8 mouse cellular contexts compared by ENCODE assay signal in the genomic region with DNA sequence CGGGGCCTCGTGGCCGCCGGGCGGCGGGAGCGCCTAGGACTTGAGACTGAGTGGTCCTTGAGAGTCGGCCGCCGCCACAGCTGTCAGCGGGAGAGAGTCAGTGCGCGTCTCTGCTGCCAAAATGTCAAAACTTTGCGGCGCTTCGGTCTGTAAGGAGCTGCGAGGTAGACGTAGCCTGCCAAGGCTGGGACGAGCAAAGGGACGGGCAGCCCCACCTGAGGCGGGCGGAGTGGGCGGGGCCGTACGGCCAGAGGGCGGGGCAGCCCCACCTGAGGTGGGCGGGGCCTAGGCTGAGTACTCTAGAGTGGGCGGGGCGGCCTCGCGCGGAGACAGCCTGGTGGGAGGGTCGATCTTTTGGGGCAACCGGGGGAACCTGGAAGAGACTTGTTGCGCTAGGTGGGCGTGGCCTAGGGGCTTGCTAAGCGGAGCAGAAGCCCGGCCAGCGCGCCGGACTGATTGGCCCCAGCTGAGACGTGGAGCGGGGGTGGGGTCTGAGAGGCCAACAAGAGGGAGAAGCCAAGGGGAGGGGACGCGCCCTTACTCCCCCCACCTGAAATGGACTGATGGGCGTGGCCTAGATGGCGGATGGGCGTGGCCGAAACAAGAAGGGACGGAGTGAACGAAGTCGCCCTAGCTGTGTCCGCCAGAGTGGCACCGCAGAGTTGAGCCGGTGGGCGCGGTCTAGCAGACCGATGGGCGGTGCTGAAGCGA. TPM values are rescaled to one million over a fixed set of nuclear protein-coding genes. Genes with fewer than 3 reads are reported as not detected.
DNase-seq lines count a peak whose midpoint lies in the region; ATAC-seq lines count a peak whose summit lies in the region.

TSS of gene Baiap2l1 (minus strand) at position 232 of the 711 bp plus-strand sequence.

- H3K36me3 ChIP-seq in hindbrain, embryonic 14.5 days (replicated peaks; ENCODE audit: control insufficient read depth, insufficient read depth), result no peaks in the 10 kb centered on the region

- peak; percentile 100 for DNase-seq in R1 (ENCODE audit: low read depth, low spot score)
- DNase-seq in cerebellum, postnatal 36 days, result peak; percentile 19 to 55
- DNase-seq in frontal cortex, postnatal 36 days (ENCODE audit: low spot score in 2 of 2), result peak; percentile 12 to 14
- peak; percentile 57 for DNase-seq in hindbrain, embryonic 14.5 days (ENCODE audit: low spot score)
- peak; percentile 18 to 29 for DNase-seq in layer of hippocampus, postnatal 36 days
- peak; percentile 96 for DNase-seq in lung, postnatal 25 days (ENCODE audit: low spot score)
- peak; percentile 91 for DNase-seq in retina, embryonic 14.5 days (ENCODE audit: low spot score)
- peak; percentile 76 for DNase-seq in thymus, postnatal 4 days

- peak within 1 kb of the TSS; percentile 16; the same call in 1 of the 2 replicates for H3K9ac ChIP-seq in hindbrain, embryonic 14.5 days

- H3K9me3 ChIP-seq in hindbrain, embryonic 14.5 days (ENCODE audit: control insufficient read depth, low read length), result no peaks in the 10 kb centered on the region

- H3K4me3 ChIP-seq in hindbrain, embryonic 14.5 days (replicated peaks; ENCODE audit: low read length), result peak within 1 kb of the TSS; percentile 48

- peaks cover 36% of the 10 kb centered on the region for H3K27me3 ChIP-seq in hindbrain, embryonic 14.5 days (ENCODE audit: control insufficient read depth, insufficient read depth, low read length)

- peak; percentile 83 for ATAC-seq in hindbrain, embryonic 14.5 days (ENCODE audit: low FRiP score)

- peak within 1 kb of the TSS; percentile 97 for H3K4me2 ChIP-seq in hindbrain, embryonic 14.5 days (replicated peaks)

- H3K4me1 ChIP-seq in hindbrain, embryonic 14.5 days (replicated peaks; ENCODE audit: control insufficient read depth, insufficient read depth, low read length), result 0 out of 2 replicates have a peak, but pooled peaks cover 6% of the 10 kb centered on the region

- H3K27ac ChIP-seq in hindbrain, embryonic 14.5 days, result no peak within 1 kb of the TSS

- WGBS in hindbrain, embryonic 14.5 days, result under 1% methylated on average over 60 of the region's 60 CpGs

RNA-seq across cellular contexts. Expression of gene Baiap2l1, which starts in this region (rescaled TPM):
- polyA plus RNA-seq in hindbrain, embryonic 14.5 days (2014; fragmentation: Nextera tagmentation; extraction: Ambion mirVana), result 1.8 and 2.1 TPM in 2 replicates
- total RNA-seq in layer of hippocampus, postnatal 36 days (2021), result under 1 TPM; 0.85 to 0.88 TPM

Comparison
In these comparisons a context has a peak if more than half of its experiments do, and no peak if none do; other contexts are left out.
1. Peak in DNase-seq in layer of hippocampus, postnatal 36 days; RNA of the gene not detected or under 1 TPM.
2. DNase-seq: peak in every context shown above with its lines; median percentile 100 in R1; 96 in lung, postnatal 25 days; 91 in retina, embryonic 14.5 days; 76 in thymus, postnatal 4 days; 57 in hindbrain, embryonic 14.5 days; 37 in cerebellum, postnatal 36 days; 24 in layer of hippocampus, postnatal 36 days; 13 in frontal cortex, postnatal 36 days.